Mouse (Mus musculus) embryonic facial prominence, embryonic 14.5 days (tissue): ENCODE data around the gene Tmem200b. TPM values are rescaled to one million over a fixed set of nuclear protein-coding genes. Genes with fewer than 3 reads are reported as not detected.

ENCODE experiments used
- ATAC-seq: fragments of 200-750 bp; cut with Nextera tagmentation; 2 replicates; pipeline ENCODE4 v1.8.0; 2017; ENCODE audit warnings: low read depth, moderate number of reproducible peaks, moderate TSS enrichment
- DNase-seq: peaks from one replicate; pipeline ENCODE4 v3.0.0-alpha.2; 2015; ENCODE audit warnings: low spot score
- H3K27ac ChIP-seq: fragments of 300-500 bp; sonication (generic); replicated peaks from 2 replicates; pipeline ENCODE4 v1.5.1; 2014; ENCODE audit warnings: low read depth, mild to moderate bottlenecking, low read length, moderate library complexity
- H3K27me3 ChIP-seq: fragments of 300-500 bp; sonication (generic); replicated peaks from 2 replicates; pipeline ENCODE4 v1.6.1; 2014; ENCODE audit warnings: low read length; ENCODE audit not compliant: control insufficient read depth, insufficient read depth
- H3K36me3 ChIP-seq: fragments of 300-500 bp; sonication (generic); 2 replicates; pipeline ENCODE4 v1.6.1; 2014; ENCODE audit warnings: low read length, mixed read lengths; ENCODE audit not compliant: control insufficient read depth, insufficient read depth
- H3K4me1 ChIP-seq: fragments of 300-500 bp; sonication (generic); 2 replicates; pipeline ENCODE4 v1.6.1; 2014; ENCODE audit warnings: antibody characterized with exemption, low read length; ENCODE audit not compliant: control insufficient read depth, insufficient read depth
- H3K4me2 ChIP-seq: fragments of 300-500 bp; sonication (generic); 2 replicates; pipeline ENCODE4 v1.6.1; 2014; ENCODE audit warnings: low read depth, mild to moderate bottlenecking, low read length, moderate library complexity, mixed read lengths
- H3K4me3 ChIP-seq: fragments of 300-500 bp; sonication (generic); 2 replicates; pipeline ENCODE4 v1.5.1; 2014; ENCODE audit warnings: low read depth, mild to moderate bottlenecking, low read length
- H3K9ac ChIP-seq: fragments of 300-500 bp; sonication (generic); 2 replicates; pipeline ENCODE4 v1.6.1; 2014; ENCODE audit warnings: low read depth, mild to moderate bottlenecking, low read length, moderate library complexity, mixed read lengths
- H3K9me3 ChIP-seq: fragments of 300-500 bp; sonication (generic); 2 replicates; pipeline ENCODE4 v1.6.1; 2016; ENCODE audit warnings: low read length; ENCODE audit not compliant: control insufficient read depth
- WGBS: fragments of 180-500 bp; shearing (Covaris S2); extraction: QIAGEN DNeasy Blood & Tissue Kit; methylation state at CpG from one replicate; pipeline ENCODE4 v1.1.7; 2014; 5-methylcytosine and 5-hydroxymethylcytosine counted together
- polyA plus RNA-seq: library from polyadenylated mRNA; unstranded; fragments of >200 nt; fragmentation: Nextera tagmentation; extraction: Ambion mirVana; gene quantifications from 2 replicates; pipeline ENCODE4 v1.2.1, GENCODE M21; 2014

The Tmem200b gene
- polyA plus RNA-seq, 1 experiment from 2014 or later: 6.9 TPM

GRCm38 (mm10) chr4:131914891-131915469, 6.6 kb upstream of the Tmem200b start:
- Histone ChIP-seq H3K36me3 (no peaks in the 10 kb centered on the region), H3K9ac (peak overlapping the region; percentile 58), H3K4me2 (peak overlapping the region; percentile 64), H3K27me3 (peaks cover 32% of the 10 kb centered on the region), H3K9me3 (no peaks in the 10 kb centered on the region), H3K27ac (0 out of 2 replicates have a peak overlapping the region, but pooled peaks have one; percentile 21), H3K4me1 (peaks cover 57% of the 10 kb centered on the region), H3K4me3 (peak overlapping the region; percentile 33)
- WGBS: 4% methylated on average over 31 of the region's 31 CpGs
- DNase-seq: peak; percentile 76
- ATAC-seq: no peak

- H3K4me1 ChIP-seq: peaks cover 53% of the 10 kb centered on the region
- DNase-seq (no peak), ATAC-seq (no peak)
- no peaks in the 10 kb centered on the region for H3K9me3 ChIP-seq
- no peak overlapping the region for H3K27ac ChIP-seq
- peak overlapping the region; percentile 33; the same call in 1 of the 2 replicates for H3K4me3 ChIP-seq
- no peaks in the 10 kb centered on the region for H3K36me3 ChIP-seq
- peak overlapping the region; percentile 64 for H3K4me2 ChIP-seq
- H3K27me3 ChIP-seq: peaks cover 32% of the 10 kb centered on the region
- WGBS: 29% methylated on average over 13 of the region's 13 CpGs
- H3K9ac ChIP-seq: no peak overlapping the region
Observed at GRCm38 (mm10) chr4:131915821-131916328, 5.7 kb upstream of the Tmem200b start.

GRCm38 (mm10) chr4:131916425-131916824, 5.1 kb upstream of the Tmem200b start:
- no peak overlapping the region for H3K4me2 ChIP-seq
- H3K9ac ChIP-seq: no peak overlapping the region
- H3K36me3 ChIP-seq: no peaks in the 10 kb centered on the region
- H3K9me3 ChIP-seq: no peaks in the 10 kb centered on the region
- peaks cover 50% of the 10 kb centered on the region for H3K4me1 ChIP-seq
- peak; percentile 50 for DNase-seq
- H3K4me3 ChIP-seq: no peak overlapping the region
- no peak overlapping the region for H3K27ac ChIP-seq
- H3K27me3 ChIP-seq: peaks cover 32% of the 10 kb centered on the region
- 8% methylated on average over 13 of the region's 15 CpGs for WGBS
- 0 out of 2 replicates have a peak, but pooled peaks have one; percentile 13 for ATAC-seq

- DNase-seq: no peak
- Histone ChIP-seq H3K27ac (no peak overlapping the region), H3K4me3 (no peak overlapping the region), H3K4me2 (no peak overlapping the region), H3K9me3 (no peaks in the 10 kb centered on the region), H3K4me1 (peaks cover 52% of the 10 kb centered on the region), H3K27me3 (peaks cover 36% of the 10 kb centered on the region), H3K9ac (no peak overlapping the region), H3K36me3 (no peaks in the 10 kb centered on the region)
- WGBS: 71% methylated on average over 10 of the region's 10 CpGs
- ATAC-seq: no peak
Observed at GRCm38 (mm10) chr4:131917010-131917555, 4.5 kb upstream of the Tmem200b start.

- ATAC-seq (no peak), DNase-seq (no peak)
- Histone ChIP-seq H3K4me1 (peaks cover 56% of the 10 kb centered on the region), H3K27ac (peak overlapping the region; percentile 97), H3K4me3 (no peak overlapping the region), H3K36me3 (peaks cover 6% of the 10 kb centered on the region), H3K27me3 (peaks cover 42% of the 10 kb centered on the region), H3K9ac (no peak overlapping the region), H3K4me2 (peak overlapping the region; percentile 81), H3K9me3 (no peaks in the 10 kb centered on the region)
- WGBS: 63% methylated on average over 7 of the region's 7 CpGs
Observed at GRCm38 (mm10) chr4:131918026-131918533, 3.5 kb upstream of the Tmem200b start.

- DNase-seq (peak; percentile 74), ATAC-seq (peak; percentile 5; the same call in 1 of the 2 replicates)
- Histone ChIP-seq H3K4me3 (peak overlapping the region; percentile 73; the same call in 1 of the 2 replicates), H3K27ac (peak overlapping the region; percentile 97), H3K4me1 (peaks cover 54% of the 10 kb centered on the region), H3K9me3 (no peaks in the 10 kb centered on the region), H3K27me3 (peaks cover 37% of the 10 kb centered on the region), H3K4me2 (peak overlapping the region; percentile 81), H3K36me3 (peaks cover 10% of the 10 kb centered on the region), H3K9ac (peak overlapping the region; percentile 86)
- WGBS: 5% methylated on average over 15 of the region's 15 CpGs
Observed at GRCm38 (mm10) chr4:131918711-131919500, 2.7 kb upstream of the Tmem200b start.

GRCm38 (mm10) chr4:131919506-131920140, 1.9 kb upstream of the Tmem200b start:
- Histone ChIP-seq H3K4me3 (peak overlapping the region; percentile 73), H3K9ac (peak overlapping the region; percentile 86), H3K4me2 (peak overlapping the region; percentile 81), H3K27ac (peak overlapping the region; percentile 97), H3K9me3 (no peaks in the 10 kb centered on the region), H3K4me1 (peaks cover 55% of the 10 kb centered on the region), H3K27me3 (peaks cover 32% of the 10 kb centered on the region), H3K36me3 (peaks cover 11% of the 10 kb centered on the region)
- DNase-seq (no peak), ATAC-seq (no peak)
- 17% methylated on average over 14 of the region's 15 CpGs for WGBS

- peaks cover 56% of the 10 kb centered on the region for H3K4me1 ChIP-seq
- ATAC-seq (peak; percentile 19), DNase-seq (peak; percentile 80)
- H3K4me2 ChIP-seq: peak overlapping the region; percentile 81
- peak overlapping the region; percentile 86 for H3K9ac ChIP-seq
- H3K4me3 ChIP-seq: peak overlapping the region; percentile 73
- H3K27ac ChIP-seq: peak overlapping the region; percentile 97
- H3K27me3 ChIP-seq: peaks cover 32% of the 10 kb centered on the region
- H3K9me3 ChIP-seq: no peaks in the 10 kb centered on the region
- 5% methylated on average over 15 of the region's 51 CpGs for WGBS
- H3K36me3 ChIP-seq: peaks cover 13% of the 10 kb centered on the region
Observed at GRCm38 (mm10) chr4:131920141-131920594, 1.4 kb upstream of the Tmem200b start.
